Mouse (Mus musculus): ENCODE data around the gene Phospho1. TPM values are rescaled to one million over a fixed set of nuclear protein-coding genes. Genes with fewer than 3 reads are reported as not detected.
A peak's percentile ranks its signal among the peaks of the same experiment; 100 is the strongest.

The Phospho1 gene
- 1.8 and 2.2 TPM in 2 replicates for polyA plus RNA-seq (2015; fragmentation: Nextera tagmentation; extraction: Ambion mirVana)

DNA sequence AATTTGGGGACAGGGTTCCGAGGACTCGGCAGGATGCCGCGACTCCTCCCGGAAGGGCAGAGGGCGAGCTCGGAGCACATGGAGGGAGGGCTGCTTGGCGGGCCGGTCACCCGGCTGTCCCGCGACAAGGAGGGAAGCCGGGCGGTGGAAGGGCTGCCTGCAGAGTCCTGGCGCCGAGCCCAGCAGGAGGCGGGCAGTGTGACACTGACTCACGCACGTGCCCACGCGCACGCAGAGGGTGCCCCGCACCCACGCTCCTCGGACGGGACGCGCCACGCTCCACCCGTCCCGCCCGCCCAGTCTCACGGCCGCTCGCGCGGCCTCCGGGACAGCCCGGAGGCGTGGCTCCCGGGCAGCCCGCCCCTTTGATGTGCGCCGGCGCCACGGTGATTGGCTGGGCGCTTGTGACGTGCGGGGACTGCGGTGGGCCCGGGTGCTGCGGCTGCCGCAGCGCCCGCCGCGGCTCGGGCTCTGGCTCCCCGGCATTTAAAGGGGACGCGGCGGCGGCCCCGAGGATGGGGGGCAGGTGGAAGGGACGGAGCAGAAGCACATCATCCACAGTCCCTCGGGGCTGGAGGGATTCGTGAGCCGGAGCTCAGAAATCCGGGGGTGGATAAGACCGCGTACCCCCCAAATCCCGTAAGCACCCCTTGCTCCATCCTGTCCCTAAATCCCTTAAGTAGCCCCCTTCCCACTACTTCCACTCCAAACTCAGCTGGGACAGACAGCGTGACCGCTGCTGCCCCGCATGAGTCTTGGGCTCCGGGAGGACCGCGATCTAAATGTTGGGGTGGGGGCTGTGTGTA is at the start of gene Phospho1:
TSS of gene Phospho1 (plus strand) at position 429 of the 806 bp plus-strand sequence.
- peak; percentile 92 for ATAC-seq (ENCODE audit: extremely low read depth, insufficient number of reproducible peaks, low FRiP score, low TSS enrichment)
- under 1% methylated on average over 76 of the region's 78 CpGs for WGBS
- peak within 1 kb of the TSS; percentile 97 for H3K4me2 ChIP-seq
- no peaks in the 10 kb centered on the region for H3K36me3 ChIP-seq
- no peaks in the 10 kb centered on the region for H3K9me3 ChIP-seq
- H3K27me3 ChIP-seq (replicated peaks): peaks cover 52% of the 10 kb centered on the region
- peak within 1 kb of the TSS; percentile 83 for H3K9ac ChIP-seq
- H3K27ac ChIP-seq (replicated peaks): peak within 1 kb of the TSS; percentile 53
- H3K4me1 ChIP-seq: peaks cover 24% of the 10 kb centered on the region
- peak within 1 kb of the TSS; percentile 66 for H3K4me3 ChIP-seq

DNA sequence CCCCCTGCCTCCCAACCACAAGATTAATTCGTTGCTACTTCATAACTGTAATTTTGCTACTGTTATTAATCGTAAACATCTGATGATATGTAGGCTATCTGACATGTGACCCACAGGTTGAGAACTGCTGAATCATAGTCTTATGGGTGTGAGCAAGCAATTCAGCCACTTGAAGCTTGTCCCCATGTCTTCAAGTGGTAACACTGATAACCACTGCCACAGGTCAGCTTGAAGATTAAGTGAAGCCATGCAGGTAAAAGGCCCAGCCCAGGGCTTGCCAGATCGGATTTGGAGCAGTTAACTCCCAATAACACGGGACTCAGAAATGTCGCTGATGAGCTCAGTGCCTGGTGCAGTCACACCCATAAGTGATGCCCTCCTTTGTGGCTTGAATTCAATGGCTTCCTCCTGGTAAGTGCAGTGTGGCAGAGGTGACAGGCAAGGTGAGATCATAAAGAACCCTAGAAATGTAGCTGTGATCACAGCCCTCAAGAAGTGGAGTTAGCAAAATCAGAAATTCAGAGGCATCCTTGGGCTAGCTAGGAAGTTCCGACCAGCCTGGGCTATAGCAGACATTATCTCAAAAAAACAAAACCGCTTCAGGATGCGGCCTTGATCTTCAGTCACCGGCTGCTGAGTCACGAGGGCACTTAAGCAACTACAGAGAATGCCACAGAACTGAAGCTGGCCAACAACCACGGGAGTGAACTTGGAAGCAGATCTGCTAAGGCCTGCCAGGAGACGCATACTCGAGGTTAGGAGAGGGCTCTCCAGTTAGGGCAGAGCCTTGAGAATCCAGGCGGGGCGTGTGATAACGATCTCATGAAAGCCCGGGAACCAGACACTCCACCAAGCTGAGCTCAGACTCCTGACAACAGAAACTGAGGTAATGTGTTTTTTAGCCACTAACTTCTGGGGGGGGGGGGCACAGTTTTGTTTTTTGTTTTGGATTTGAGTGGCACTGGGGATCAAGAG is 46.7 kb upstream of the Phospho1 start:
- peak; percentile 54 for ATAC-seq (ENCODE audit: extremely low read depth, insufficient number of reproducible peaks, low FRiP score, low TSS enrichment)
- peak overlapping the region; percentile 36 for H3K4me2 ChIP-seq
- H3K27me3 ChIP-seq (replicated peaks): no peaks in the 10 kb centered on the region
- 0 out of 2 replicates have a peak, but pooled peaks cover 4% of the 10 kb centered on the region for H3K36me3 ChIP-seq
- 42% methylated on average over 17 of the region's 17 CpGs for WGBS
- H3K4me3 ChIP-seq: peak overlapping the region; percentile 18; the same call in 1 of the 2 replicates
- H3K9ac ChIP-seq: 0 out of 2 replicates have a peak overlapping the region, but pooled peaks have one; percentile 19
- peaks cover 21% of the 10 kb centered on the region for H3K4me1 ChIP-seq
- no peaks in the 10 kb centered on the region for H3K9me3 ChIP-seq
- peak overlapping the region; percentile 50 for H3K27ac ChIP-seq (replicated peaks)

DNA sequence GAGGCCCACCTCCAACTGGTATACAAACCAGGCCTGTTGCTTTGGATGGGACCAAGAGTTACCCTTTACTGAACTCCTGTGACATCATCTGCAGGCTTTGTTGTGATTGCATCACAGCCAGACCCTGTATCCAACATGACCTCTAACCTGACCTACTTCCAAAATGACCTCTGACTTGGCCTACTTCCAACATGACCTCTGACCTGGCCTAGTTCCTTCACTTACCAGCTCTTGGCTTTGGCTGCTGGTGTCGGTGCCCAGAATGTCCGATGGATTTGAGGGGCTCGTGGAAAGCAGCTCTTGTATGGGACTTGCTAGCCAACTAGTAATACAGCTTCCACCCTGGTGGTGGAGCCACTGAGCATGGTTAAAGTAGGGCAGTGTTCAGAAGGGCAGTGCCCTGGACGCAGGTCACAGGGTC is 45.5 kb upstream of the Phospho1 start:
- Histone ChIP-seq H3K4me2 (peak overlapping the region; percentile 36), H3K36me3 (0 out of 2 replicates have a peak, but pooled peaks cover 4% of the 10 kb centered on the region), H3K4me3 (0 out of 2 replicates have a peak overlapping the region, but pooled peaks have one; percentile 7), H3K27me3 (replicated peaks) (no peaks in the 10 kb centered on the region), H3K4me1 (peaks cover 12% of the 10 kb centered on the region), H3K27ac (replicated peaks) (no peak overlapping the region), H3K9ac (no peak overlapping the region), H3K9me3 (no peaks in the 10 kb centered on the region)
- WGBS: 81% methylated on average over 4 of the region's 4 CpGs
- no peak for ATAC-seq (ENCODE audit: extremely low read depth, insufficient number of reproducible peaks, low FRiP score, low TSS enrichment)

DNA sequence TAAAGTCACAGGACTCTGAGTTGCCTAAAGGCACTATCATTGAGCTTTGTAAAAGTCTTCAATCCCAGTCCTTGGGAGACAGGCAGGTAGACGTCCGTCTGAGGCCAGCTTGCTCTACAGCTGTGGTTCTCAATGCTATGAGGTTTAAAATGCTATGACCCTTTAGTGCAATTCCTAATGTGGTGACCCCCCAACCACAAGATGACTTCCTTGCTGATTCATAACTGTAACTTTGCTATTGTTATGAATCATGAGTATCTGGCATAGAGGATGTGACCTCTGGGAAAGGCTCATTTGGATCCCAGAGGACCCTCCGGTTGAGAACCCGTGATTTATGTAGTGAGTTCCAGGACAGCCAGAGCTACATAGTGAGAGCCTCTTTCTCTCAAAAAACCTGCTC is 44.9 kb upstream of the Phospho1 start:
- no peak for ATAC-seq (ENCODE audit: extremely low read depth, insufficient number of reproducible peaks, low FRiP score, low TSS enrichment)
- Histone ChIP-seq H3K27ac (replicated peaks) (no peak overlapping the region), H3K36me3 (0 out of 2 replicates have a peak, but pooled peaks cover 4% of the 10 kb centered on the region), H3K27me3 (replicated peaks) (no peaks in the 10 kb centered on the region), H3K4me3 (0 out of 2 replicates have a peak overlapping the region, but pooled peaks have one; percentile 7), H3K9me3 (no peaks in the 10 kb centered on the region), H3K4me1 (peaks cover 12% of the 10 kb centered on the region), H3K4me2 (peak overlapping the region; percentile 36; the same call in 1 of the 2 replicates), H3K9ac (no peak overlapping the region)
- WGBS: 81% methylated on average over 4 of the region's 4 CpGs

DNA sequence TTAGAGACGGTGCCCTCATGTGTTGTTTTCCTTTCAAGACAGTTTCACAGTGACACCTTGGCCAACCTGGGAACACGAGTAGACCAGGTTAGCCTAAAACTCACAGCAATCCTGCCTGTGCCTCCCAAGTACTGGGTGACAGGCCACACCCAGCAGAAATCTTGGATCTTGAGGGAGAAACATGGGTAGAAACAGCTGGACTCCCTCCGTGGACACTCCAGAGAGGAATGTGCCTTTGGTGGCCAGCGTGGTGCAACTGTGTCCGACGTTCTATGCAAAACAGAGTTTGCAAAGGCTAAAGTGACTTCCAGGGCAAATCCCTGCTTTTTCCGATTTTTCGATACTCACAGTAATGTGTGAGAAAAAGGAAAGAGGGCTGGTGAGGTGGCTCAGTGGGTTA is 43.8 kb upstream of the Phospho1 start:
- Histone ChIP-seq H3K9ac (no peak overlapping the region), H3K27me3 (replicated peaks) (no peaks in the 10 kb centered on the region), H3K9me3 (peaks cover under 1% of the 10 kb centered on the region; the same call in 1 of the 2 replicates), H3K4me2 (no peak overlapping the region), H3K4me1 (peaks cover 12% of the 10 kb centered on the region), H3K27ac (replicated peaks) (no peak overlapping the region), H3K4me3 (no peak overlapping the region), H3K36me3 (0 out of 2 replicates have a peak, but pooled peaks cover 5% of the 10 kb centered on the region)
- 79% methylated on average over 8 of the region's 8 CpGs for WGBS
- ATAC-seq (ENCODE audit: extremely low read depth, insufficient number of reproducible peaks, low FRiP score, low TSS enrichment): no peak

DNA sequence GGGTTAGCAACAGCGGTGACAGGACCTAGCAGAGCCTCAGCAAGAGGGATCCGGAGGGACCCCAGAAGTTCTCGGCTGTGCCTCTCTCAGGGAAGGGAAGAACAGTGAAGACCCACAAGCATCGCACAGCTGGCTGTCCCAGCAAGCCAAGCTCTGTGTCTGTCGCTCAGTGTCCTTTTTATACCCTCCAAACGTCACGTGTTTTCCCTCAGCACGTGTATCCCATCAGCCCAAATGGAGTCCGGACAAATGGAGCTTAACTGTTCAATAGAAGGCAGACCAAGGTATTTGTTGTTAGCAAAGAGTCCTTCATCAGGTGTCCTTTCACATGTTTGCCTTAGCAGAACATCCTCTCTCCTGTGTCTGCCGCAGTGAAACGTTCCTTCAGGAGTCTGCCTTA is 42.7 kb upstream of the Phospho1 start:
- 79% methylated on average over 11 of the region's 11 CpGs for WGBS
- Histone ChIP-seq H3K4me3 (no peak overlapping the region), H3K9ac (no peak overlapping the region), H3K4me2 (no peak overlapping the region), H3K27ac (replicated peaks) (no peak overlapping the region), H3K36me3 (0 out of 2 replicates have a peak, but pooled peaks cover 8% of the 10 kb centered on the region), H3K9me3 (peaks cover 6% of the 10 kb centered on the region; the same call in 1 of the 2 replicates), H3K4me1 (peaks cover 12% of the 10 kb centered on the region), H3K27me3 (replicated peaks) (no peaks in the 10 kb centered on the region)
- ATAC-seq (ENCODE audit: extremely low read depth, insufficient number of reproducible peaks, low FRiP score, low TSS enrichment): no peak

DNA sequence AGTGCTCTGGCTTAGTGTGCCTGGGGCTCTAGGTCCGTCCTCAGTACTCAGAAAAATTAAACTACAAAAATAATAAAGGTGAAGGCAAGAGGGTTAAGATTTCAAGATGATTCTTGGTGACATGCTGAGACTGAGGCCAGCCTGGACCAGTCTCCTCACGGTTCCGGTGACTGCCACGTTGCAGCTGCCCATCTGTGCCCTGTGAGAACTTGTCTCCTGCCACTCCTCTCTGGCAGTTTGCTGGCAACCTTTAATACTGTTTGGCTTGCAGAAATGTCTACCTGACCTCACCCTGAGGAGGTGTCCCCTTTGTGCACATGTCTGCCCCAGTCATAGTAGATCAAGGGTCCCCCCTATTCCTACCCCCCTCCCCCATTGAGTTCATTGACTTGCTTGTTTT is 40.8 kb upstream of the Phospho1 start:
- 81% methylated on average over 4 of the region's 4 CpGs for WGBS
- no peak overlapping the region for H3K9ac ChIP-seq
- no peak overlapping the region for H3K4me3 ChIP-seq
- no peaks in the 10 kb centered on the region for H3K27me3 ChIP-seq (replicated peaks)
- no peak overlapping the region for H3K27ac ChIP-seq (replicated peaks)
- 0 out of 2 replicates have a peak, but pooled peaks cover 4% of the 10 kb centered on the region for H3K36me3 ChIP-seq
- H3K4me2 ChIP-seq: no peak overlapping the region
- no peaks in the 10 kb centered on the region for H3K4me1 ChIP-seq
- ATAC-seq (ENCODE audit: extremely low read depth, insufficient number of reproducible peaks, low FRiP score, low TSS enrichment): no peak
- peaks cover 6% of the 10 kb centered on the region; the same call in 1 of the 2 replicates for H3K9me3 ChIP-seq

DNA sequence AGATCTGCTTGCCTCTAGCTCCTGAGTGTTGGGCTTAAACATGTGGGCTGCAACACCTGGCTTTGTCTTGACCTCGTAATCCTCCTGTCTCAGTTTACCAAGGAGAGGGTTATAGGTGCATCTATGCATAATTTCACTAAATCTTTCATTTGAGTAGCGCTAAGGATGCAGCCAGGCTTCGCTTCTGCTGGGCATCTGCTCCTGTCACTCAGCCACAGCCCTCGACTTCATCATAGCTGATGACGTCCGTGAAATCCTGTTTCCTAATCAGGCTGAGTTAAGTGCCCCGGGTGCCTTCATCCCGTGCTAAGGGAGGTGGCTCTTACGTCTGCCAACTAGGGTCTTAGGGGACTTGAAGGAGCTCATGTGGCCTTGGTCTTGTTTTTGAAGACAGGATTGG is 40.3 kb upstream of the Phospho1 start:
- H3K27ac ChIP-seq (replicated peaks): no peak overlapping the region
- H3K9ac ChIP-seq: no peak overlapping the region
- no peak for ATAC-seq (ENCODE audit: extremely low read depth, insufficient number of reproducible peaks, low FRiP score, low TSS enrichment)
- H3K36me3 ChIP-seq: 0 out of 2 replicates have a peak, but pooled peaks cover 4% of the 10 kb centered on the region
- 61% methylated on average over 9 of the region's 9 CpGs for WGBS
- H3K4me2 ChIP-seq: no peak overlapping the region
- H3K27me3 ChIP-seq (replicated peaks): no peaks in the 10 kb centered on the region
- H3K9me3 ChIP-seq: peaks cover 6% of the 10 kb centered on the region; the same call in 1 of the 2 replicates
- no peak overlapping the region for H3K4me3 ChIP-seq
- no peaks in the 10 kb centered on the region for H3K4me1 ChIP-seq

DNA sequence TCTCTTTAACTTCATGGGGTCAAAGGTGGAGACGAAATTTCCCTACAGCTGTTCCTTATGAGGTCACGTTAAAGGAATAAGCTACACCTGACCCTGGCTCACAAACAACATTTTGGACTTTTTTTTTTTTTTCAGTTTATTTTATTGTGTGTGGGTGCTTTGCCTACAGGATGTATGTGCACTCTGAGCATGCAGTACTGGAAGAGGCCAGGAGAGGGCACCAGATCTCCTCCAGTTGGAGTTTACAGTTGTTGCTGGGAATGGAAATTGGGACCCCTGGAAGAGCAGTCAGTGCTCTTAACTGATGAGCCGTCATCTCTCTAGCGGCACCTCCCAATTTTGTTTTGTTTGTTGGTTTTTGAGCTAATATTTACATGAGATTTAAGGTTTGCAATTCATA is 38.6 kb upstream of the Phospho1 start:
- WGBS: 89% methylated on average over 4 of the region's 4 CpGs
- ATAC-seq (ENCODE audit: extremely low read depth, insufficient number of reproducible peaks, low FRiP score, low TSS enrichment): no peak
- Histone ChIP-seq H3K27ac (replicated peaks) (no peak overlapping the region), H3K9ac (no peak overlapping the region), H3K4me2 (no peak overlapping the region), H3K36me3 (0 out of 2 replicates have a peak, but pooled peaks cover 4% of the 10 kb centered on the region), H3K9me3 (peaks cover 6% of the 10 kb centered on the region; the same call in 1 of the 2 replicates), H3K4me3 (no peak overlapping the region), H3K27me3 (replicated peaks) (no peaks in the 10 kb centered on the region), H3K4me1 (no peaks in the 10 kb centered on the region)

DNA sequence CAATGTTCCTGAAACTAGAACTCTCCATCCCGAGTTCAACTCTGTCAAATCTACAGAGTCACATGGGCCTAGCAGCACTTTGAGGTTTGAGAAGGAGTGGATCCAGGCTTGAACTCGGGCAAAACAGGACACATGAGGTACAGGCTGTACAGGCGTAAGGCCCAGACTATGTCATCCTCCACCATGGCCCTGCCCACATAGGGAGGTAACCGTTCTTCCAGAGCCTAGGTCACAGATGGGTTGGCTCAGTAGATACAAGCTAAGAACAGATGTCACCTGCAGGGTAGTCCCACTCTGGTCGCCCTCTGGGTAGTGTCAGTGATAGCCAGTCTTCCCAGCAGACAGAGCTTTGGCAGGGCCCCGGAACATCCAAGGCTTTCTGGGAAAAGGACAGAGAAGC is 37.8 kb upstream of the Phospho1 start:
- Histone ChIP-seq H3K9me3 (peaks cover 6% of the 10 kb centered on the region; the same call in 1 of the 2 replicates), H3K36me3 (0 out of 2 replicates have a peak, but pooled peaks cover 4% of the 10 kb centered on the region), H3K4me3 (no peak overlapping the region), H3K4me2 (no peak overlapping the region), H3K27me3 (replicated peaks) (no peaks in the 10 kb centered on the region), H3K27ac (replicated peaks) (no peak overlapping the region), H3K4me1 (no peaks in the 10 kb centered on the region), H3K9ac (no peak overlapping the region)
- ATAC-seq (ENCODE audit: extremely low read depth, insufficient number of reproducible peaks, low FRiP score, low TSS enrichment): no peak
- 79% methylated on average over 6 of the region's 6 CpGs for WGBS
